Mouse (Mus musculus) liver, postnatal 0 days (tissue): ENCODE results near the gene Map3k6.

Experiments used
- CTCF ChIP-seq: sonication (generic); IDR thresholded peaks from 2 replicates; pipeline ENCODE4 v1.5.1; 2016; ENCODE audit warnings: antibody characterized with exemption, low read depth
- EP300 ChIP-seq: IDR thresholded peaks from 2 replicates; pipeline ENCODE4 v1.6.1; 2016; ENCODE audit warnings: antibody characterized with exemption, low read depth, mild to moderate bottlenecking

GRCm38 (mm10) chr4:133200343-133200742, 40.3 kb upstream of the Map3k6 start:
- TF ChIP-seq EP300 (no peak), CTCF (no peak)
